In genomic region chr6:86225604-86226003, GRCm38 (mm10) we compare ENCODE assay signal across 16 mouse cellular contexts. TPM values are rescaled to one million over a fixed set of nuclear protein-coding genes. Genes with fewer than 3 reads are reported as not detected.
"Had no signal": no experiment of that assay in that cellular context is flagged by ENCODE, and none has a peak within 500 bp of the region (broad histone marks: within the 10 kb centered on the region; RNA-seq: fewer than 3 reads in every experiment).

No protein-coding gene starts in this region.

- H3K9me3 ChIP-seq: limb, embryonic 13.5 days; liver, embryonic 15.5 days; midbrain, embryonic 10.5 days; midbrain, embryonic 15.5 days; neural tube, embryonic 12.5 days had no signal

- ATAC-seq: lung, postnatal 0 days; midbrain, embryonic 15.5 days had no signal

- H3K27me3 ChIP-seq: limb, embryonic 13.5 days; liver, embryonic 15.5 days; midbrain, embryonic 15.5 days; neural tube, embryonic 12.5 days had no signal

- H3K4me3 ChIP-seq: limb, embryonic 13.5 days; liver, embryonic 15.5 days; midbrain, embryonic 10.5 days; midbrain, embryonic 15.5 days; neural tube, embryonic 12.5 days had no signal

- H3K36me3 ChIP-seq: limb, embryonic 13.5 days; liver, embryonic 15.5 days; midbrain, embryonic 10.5 days; midbrain, embryonic 15.5 days; neural tube, embryonic 12.5 days had no signal

- H3K4me2 ChIP-seq: limb, embryonic 13.5 days; liver, embryonic 11.5 days; liver, embryonic 15.5 days; midbrain, embryonic 15.5 days; neural tube, embryonic 12.5 days had no signal

- H3K27ac ChIP-seq: limb, embryonic 13.5 days; liver, embryonic 15.5 days; midbrain, embryonic 10.5 days; midbrain, embryonic 15.5 days; neural tube, embryonic 12.5 days had no signal

- DNase-seq: kidney, adult 11 months; kidney, postnatal 25 days; left cerebral cortex, postnatal 4 days; lung, adult 2 months; lung, postnatal 36 days; thymus, adult 2 months; thymus, postnatal 25 days had no signal

- H3K9ac ChIP-seq: limb, embryonic 13.5 days; liver, embryonic 15.5 days; midbrain, embryonic 15.5 days; neural tube, embryonic 12.5 days had no signal

- H3K4me1 ChIP-seq: limb, embryonic 13.5 days; midbrain, embryonic 10.5 days; midbrain, embryonic 15.5 days; neural tube, embryonic 12.5 days had no signal

RNA-seq across cellular contexts. Expression of gene Tgfa, which starts 30.6 kb away (rescaled TPM):
- total RNA-seq: megakaryocyte, adult 5-6 weeks; monocyte, adult 5-6 weeks had no signal
